Mouse (Mus musculus): ENCODE results near the gene Prkar2b. TPM values are rescaled to one million over a fixed set of nuclear protein-coding genes. Genes with fewer than 3 reads are reported as not detected.

Prkar2b gene
- polyA plus RNA-seq, 1 experiment from 2014 or later, result 20.3 TPM

- H3K4me1 ChIP-seq, result no peaks in the 10 kb centered on the region; the same call in 1 of the 2 replicates
- H3K9me3 ChIP-seq, result no peaks in the 10 kb centered on the region
- no peaks in the 10 kb centered on the region for H3K27me3 ChIP-seq
- no peak for ATAC-seq (ENCODE audit: low FRiP score, low read depth)
- no peaks in the 10 kb centered on the region; the same call in 1 of the 2 replicates for H3K36me3 ChIP-seq
- H3K9ac ChIP-seq, result no peak overlapping the region
- H3K4me2 ChIP-seq (replicated peaks), result no peak overlapping the region
- H3K27ac ChIP-seq, result no peak overlapping the region
- WGBS, result 45% methylated on average over 7 of the region's 7 CpGs
- H3K4me3 ChIP-seq, result no peak overlapping the region
Measured at GRCm38 (mm10) chr12:31976544-31976943, 84.6 kb downstream of the Prkar2b start.

- Histone ChIP-seq H3K36me3 (no peaks in the 10 kb centered on the region; the same call in 1 of the 2 replicates), H3K27ac (no peak overlapping the region), H3K4me3 (no peak overlapping the region), H3K9me3 (no peaks in the 10 kb centered on the region), H3K4me1 (no peaks in the 10 kb centered on the region; the same call in 1 of the 2 replicates), H3K9ac (no peak overlapping the region), H3K4me2 (replicated peaks) (no peak overlapping the region), H3K27me3 (no peaks in the 10 kb centered on the region)
- peak; percentile 87 for ATAC-seq (ENCODE audit: low FRiP score, low read depth)
- 44% methylated on average over 13 of the region's 13 CpGs for WGBS
Measured at GRCm38 (mm10) chr12:31973473-31974172, 87.5 kb downstream of the Prkar2b start.

- H3K4me1 ChIP-seq, result no peaks in the 10 kb centered on the region; the same call in 1 of the 2 replicates
- no peak overlapping the region for H3K9ac ChIP-seq
- H3K4me3 ChIP-seq, result no peak overlapping the region
- no peak overlapping the region for H3K27ac ChIP-seq
- H3K9me3 ChIP-seq, result no peaks in the 10 kb centered on the region
- H3K27me3 ChIP-seq, result no peaks in the 10 kb centered on the region
- no peak for ATAC-seq (ENCODE audit: low FRiP score, low read depth)
- WGBS, result 81% methylated on average over 8 of the region's 8 CpGs
- no peaks in the 10 kb centered on the region; the same call in 1 of the 2 replicates for H3K36me3 ChIP-seq
- H3K4me2 ChIP-seq (replicated peaks), result no peak overlapping the region
Measured at GRCm38 (mm10) chr12:31971547-31971946, 89.5 kb downstream of the Prkar2b start.

GRCm38 (mm10) chr12:31969111-31969510 is 92.0 kb downstream of the Prkar2b start:
- peaks cover 12% of the 10 kb centered on the region for H3K4me1 ChIP-seq
- H3K9me3 ChIP-seq, result no peaks in the 10 kb centered on the region
- no peaks in the 10 kb centered on the region; the same call in 1 of the 2 replicates for H3K36me3 ChIP-seq
- no peak overlapping the region for H3K4me2 ChIP-seq (replicated peaks)
- H3K27me3 ChIP-seq, result no peaks in the 10 kb centered on the region
- H3K4me3 ChIP-seq, result no peak overlapping the region
- WGBS, result 24% methylated on average over 1 of the region's 1 CpGs
- ATAC-seq (ENCODE audit: low FRiP score, low read depth), result no peak
- no peak overlapping the region for H3K27ac ChIP-seq
- H3K9ac ChIP-seq, result no peak overlapping the region

GRCm38 (mm10) chr12:31967536-31967935 is 93.6 kb downstream of the Prkar2b start:
- ATAC-seq (ENCODE audit: low FRiP score, low read depth), result peak; percentile 54; the same call in 1 of the 2 replicates

GRCm38 (mm10) chr12:31966405-31966804 is 94.7 kb downstream of the Prkar2b start:
- no peak overlapping the region for H3K27ac ChIP-seq
- H3K4me2 ChIP-seq (replicated peaks), result no peak overlapping the region
- no peaks in the 10 kb centered on the region for H3K27me3 ChIP-seq
- no peaks in the 10 kb centered on the region for H3K9me3 ChIP-seq
- no peak overlapping the region for H3K9ac ChIP-seq
- WGBS, result 83% methylated on average over 4 of the region's 4 CpGs
- H3K4me1 ChIP-seq, result peaks cover 12% of the 10 kb centered on the region; the same call in 1 of the 2 replicates
- H3K36me3 ChIP-seq, result no peaks in the 10 kb centered on the region; the same call in 1 of the 2 replicates
- no peak for ATAC-seq (ENCODE audit: low FRiP score, low read depth)
- H3K4me3 ChIP-seq, result no peak overlapping the region

More at GRCm38 (mm10) chr12:31967536-31967935, 93.6 kb downstream of the Prkar2b start:
- no peak overlapping the region for H3K27ac ChIP-seq
- no peak overlapping the region for H3K4me3 ChIP-seq
- no peaks in the 10 kb centered on the region for H3K27me3 ChIP-seq
- no peaks in the 10 kb centered on the region; the same call in 1 of the 2 replicates for H3K36me3 ChIP-seq
- peaks cover 12% of the 10 kb centered on the region for H3K4me1 ChIP-seq
- no peak overlapping the region for H3K4me2 ChIP-seq (replicated peaks)
- WGBS, result 5% methylated on average over 2 of the region's 2 CpGs
- H3K9ac ChIP-seq, result no peak overlapping the region
- no peaks in the 10 kb centered on the region for H3K9me3 ChIP-seq

GRCm38 (mm10) chr12:31965517-31966212 is 95.4 kb downstream of the Prkar2b start:
- no peaks in the 10 kb centered on the region for H3K9me3 ChIP-seq
- no peak overlapping the region for H3K4me3 ChIP-seq
- H3K27ac ChIP-seq, result no peak overlapping the region
- H3K27me3 ChIP-seq, result no peaks in the 10 kb centered on the region
- 64% methylated on average over 12 of the region's 12 CpGs for WGBS
- no peak overlapping the region for H3K9ac ChIP-seq
- ATAC-seq (ENCODE audit: low FRiP score, low read depth), result no peak
- H3K36me3 ChIP-seq, result no peaks in the 10 kb centered on the region
- H3K4me2 ChIP-seq (replicated peaks), result no peak overlapping the region
- peaks cover 12% of the 10 kb centered on the region; the same call in 1 of the 2 replicates for H3K4me1 ChIP-seq

GRCm38 (mm10) chr12:31964074-31964473 is 97.0 kb downstream of the Prkar2b start:
- Histone ChIP-seq H3K9me3 (no peaks in the 10 kb centered on the region), H3K4me3 (no peak overlapping the region), H3K4me2 (replicated peaks) (no peak overlapping the region), H3K36me3 (no peaks in the 10 kb centered on the region), H3K27me3 (no peaks in the 10 kb centered on the region), H3K4me1 (peaks cover 12% of the 10 kb centered on the region; the same call in 1 of the 2 replicates), H3K27ac (no peak overlapping the region), H3K9ac (no peak overlapping the region)
- ATAC-seq (ENCODE audit: low FRiP score, low read depth), result no peak
- 79% methylated on average over 6 of the region's 6 CpGs for WGBS

GRCm38 (mm10) chr12:31955843-31956242 is 105.3 kb downstream of the Prkar2b start:
- Histone ChIP-seq H3K9me3 (no peaks in the 10 kb centered on the region), H3K9ac (no peak overlapping the region), H3K4me3 (no peak overlapping the region), H3K27me3 (no peaks in the 10 kb centered on the region), H3K27ac (no peak overlapping the region), H3K36me3 (no peaks in the 10 kb centered on the region), H3K4me1 (peaks cover 4% of the 10 kb centered on the region; the same call in 1 of the 2 replicates), H3K4me2 (replicated peaks) (no peak overlapping the region)
- WGBS, result 81% methylated on average over 4 of the region's 4 CpGs
- ATAC-seq (ENCODE audit: low FRiP score, low read depth), result no peak

GRCm38 (mm10) chr12:31950659-31951031 is 110.5 kb downstream of the Prkar2b start:
- peak overlapping the region; percentile 53 for H3K4me3 ChIP-seq

GRCm38 (mm10) chr12:31949759-31950658 is 111.1 kb downstream of the Prkar2b start, which contains the start of gene Hbp1:
TSS of gene Hbp1 (minus strand) at chr12:31950535.
- H3K4me3 ChIP-seq, result peak within 1 kb of the TSS; percentile 82
- peaks cover 9% of the 10 kb centered on the region; the same call in 1 of the 2 replicates for H3K4me1 ChIP-seq
- peak; percentile 96 for ATAC-seq (ENCODE audit: low FRiP score, low read depth)
- peak within 1 kb of the TSS; percentile 70 for H3K4me2 ChIP-seq (replicated peaks)
- peak within 1 kb of the TSS; percentile 99 for H3K27ac ChIP-seq
- WGBS, result 0% methylated on average over 49 of the region's 71 CpGs
- H3K36me3 ChIP-seq, result no peaks in the 10 kb centered on the region
- no peaks in the 10 kb centered on the region for H3K27me3 ChIP-seq
- H3K9me3 ChIP-seq, result no peaks in the 10 kb centered on the region
- peak within 1 kb of the TSS; percentile 93 for H3K9ac ChIP-seq

More at GRCm38 (mm10) chr12:31950659-31951031, 110.5 kb downstream of the Prkar2b start:
- WGBS, result 5% methylated on average over 9 of the region's 9 CpGs
- Histone ChIP-seq H3K36me3 (no peaks in the 10 kb centered on the region), H3K9ac (peak overlapping the region; percentile 63; the same call in 1 of the 2 replicates), H3K9me3 (no peaks in the 10 kb centered on the region), H3K27me3 (no peaks in the 10 kb centered on the region), H3K4me1 (peaks cover 9% of the 10 kb centered on the region; the same call in 1 of the 2 replicates), H3K27ac (peak overlapping the region; percentile 34; the same call in 1 of the 2 replicates), H3K4me2 (replicated peaks) (peak overlapping the region; percentile 69)
- no peak for ATAC-seq (ENCODE audit: low FRiP score, low read depth)
